Mouse (Mus musculus) stomach, postnatal 0 days (tissue): Measurements from ENCODE around the gene Cabp4.

Experiments
- CTCF ChIP-seq: IDR thresholded peaks from 2 replicates; pipeline ENCODE4 v1.5.1; 2016; ENCODE audit warnings: antibody characterized with exemption, low read depth, mild to moderate bottlenecking, moderate library complexity
- EP300 ChIP-seq: optimal IDR thresholded peaks from 2 replicates; pipeline ENCODE3; 2016; ENCODE audit warnings: antibody characterized with exemption

DNA sequence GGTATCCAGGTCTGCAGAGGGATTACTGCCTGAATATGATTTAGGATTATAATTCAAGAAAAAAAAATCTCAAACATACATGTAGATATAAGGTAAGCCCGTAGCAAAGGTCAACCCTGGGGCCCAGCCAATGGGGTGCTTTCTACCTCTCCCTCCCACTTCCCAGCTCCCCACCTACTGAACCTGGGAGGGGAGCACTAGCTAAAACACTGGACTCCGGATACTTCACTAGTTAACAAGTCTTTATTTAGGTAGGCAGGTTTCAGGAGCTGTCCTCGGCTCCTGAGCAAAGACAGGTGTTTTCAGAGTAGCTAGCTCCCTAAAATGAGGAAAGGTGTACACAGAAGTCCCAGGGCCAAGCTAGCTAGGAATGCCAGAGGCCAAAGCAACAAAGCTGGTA is 20.3 kb upstream of the Cabp4 start:
- TF ChIP-seq CTCF = no peak
- no peak for TF ChIP-seq EP300
